Mouse (Mus musculus): ENCODE results near the gene Mcm10.

- TF ChIP-seq CTCF (IDR thresholded peaks at IDR 0.05; ENCODE audit: extremely low read depth, insufficient read depth, insufficient read length, insufficient replicate concordance) = no peak
- TF ChIP-seq POLR2A (IDR thresholded peaks at IDR 0.05; ENCODE audit: low read depth, low read length) = no peak
Observed at GRCm38 (mm10) chr2:5035241-5035640, 22.6 kb upstream of the Mcm10 start.

Measured in spleen, adult 2 months (tissue).